Mouse (Mus musculus): ENCODE measurements at regions not wholly inside any gene's neighbourhood (a gene's known extent, or its start where the extent isn't known, plus 50 kb on each side); places are given as distances from the start of the nearest gene placed in this dataset.

DNA sequence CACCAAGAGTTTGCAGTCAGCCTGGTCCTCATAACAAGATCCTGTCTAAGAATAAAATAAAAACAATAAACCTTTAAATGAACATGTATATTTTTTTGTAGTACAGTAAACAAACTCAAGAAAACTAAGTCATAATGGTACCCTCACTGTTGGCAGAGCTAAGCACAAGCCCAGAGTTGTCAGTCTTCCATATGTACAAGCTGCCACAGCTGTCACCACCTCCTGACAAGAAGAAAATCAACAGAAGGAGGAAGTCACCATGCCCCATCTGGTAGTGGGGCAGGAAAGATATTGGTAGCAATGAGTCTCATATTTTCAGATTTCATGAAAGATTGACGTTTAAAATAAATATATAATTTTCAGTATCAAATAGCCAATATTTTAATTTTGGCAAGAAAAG lies 916.1 kb upstream of the Gm8797 start:
- TF ChIP-seq CTCF (IDR thresholded peaks at IDR 0.05; ENCODE audit: control insufficient read depth, insufficient read depth, insufficient read length), result no peak
- no peak for TF ChIP-seq USF1 (IDR thresholded peaks at IDR 0.05; ENCODE audit: low read depth)
- no peak for TF ChIP-seq MYOG (IDR thresholded peaks at IDR 0.05; ENCODE audit: control insufficient read depth, extremely low read depth, insufficient read length)
- TF ChIP-seq MYOD1 (IDR thresholded peaks at IDR 0.05; ENCODE audit: control insufficient read depth, insufficient read length, low read depth), result no peak
- no peak for TF ChIP-seq MAX (IDR thresholded peaks at IDR 0.05)
- no peak for TF ChIP-seq FOSL1 (IDR thresholded peaks at IDR 0.05; ENCODE audit: insufficient read depth, low read length, poor library complexity, severe bottlenecking)
- no peak for TF ChIP-seq CEBPB (IDR thresholded peaks at IDR 0.05; ENCODE audit: low read depth)
